Mouse (Mus musculus) ES-Bruce4 (cell line): ENCODE measurements around the gene Slc24a3.

Experiments used
- CTCF ChIP-seq: IDR thresholded peaks from one replicate; pipeline ENCODE4 v1.8.1; 2011; ENCODE audit warnings: low read depth, low read length
- EP300 ChIP-seq: IDR thresholded peaks from 2 replicates; pipeline ENCODE4 v1.6.1; 2011; ENCODE audit warnings: low read depth, low read length; ENCODE audit not compliant: insufficient read depth

GRCm38 (mm10) chr2:145197076-145197475 is 29.5 kb downstream of the Slc24a3 start:
- no peak for TF ChIP-seq EP300
- no peak for TF ChIP-seq CTCF
